Mouse (Mus musculus): ENCODE results near the gene Gm16485. TPM values are rescaled to one million over a fixed set of nuclear protein-coding genes. Genes with fewer than 3 reads are reported as not detected.

The Gm16485 gene
- total and polyA plus RNA-seq, 3 experiments: not detected

- Histone ChIP-seq H3K36me3 (ENCODE audit: control insufficient read depth in 1 of 2, insufficient read depth in 2 of 2, low read length in 2 of 2) (no peaks in the 10 kb centered on the region), H3K9ac (ENCODE audit: control insufficient read depth, low read depth, low read length, poor library complexity, severe bottlenecking) (no peak overlapping the region), H3K9me3 (replicated peaks; ENCODE audit: insufficient read depth, low read length) (no peaks in the 10 kb centered on the region), H3K27ac (ENCODE audit: control insufficient read depth, low read depth, low read length) (no peak overlapping the region), H3K4me1 (ENCODE audit: control insufficient read depth in 1 of 2, insufficient read depth in 2 of 2, low read length in 2 of 2) (peaks cover 0 to 2% of the 10 kb centered on the region in 2 experiments; a peak in 1 of 4 replicates), H3K79me2 (ENCODE audit: control insufficient read depth, insufficient read depth, low read length, poor library complexity) (no peaks in the 10 kb centered on the region), H3K27me3 (ENCODE audit: control insufficient read depth in 1 of 2, insufficient read depth in 2 of 2, low read length in 2 of 2) (no peaks in the 10 kb centered on the region; a peak in 1 of 4 replicates), H3K4me3 (ENCODE audit: control insufficient read depth in 1 of 2, insufficient read depth in 1 of 2, low read depth in 2 of 2, low read length in 2 of 2) (no peak overlapping the region)
- DNase-seq (ENCODE audit: low read depth, low spot score): peak; percentile 81
- peak; percentile 100 for TF ChIP-seq SMC3 (IDR thresholded peaks at IDR 0.05; ENCODE audit: low read depth, low read length)
- TF ChIP-seq MAZ (IDR thresholded peaks at IDR 0.05; ENCODE audit: low read depth, low read length): no peak
- TF ChIP-seq CHD1 (IDR thresholded peaks at IDR 0.05; ENCODE audit: low read depth, low read length): no peak
- TF ChIP-seq USF2 (IDR thresholded peaks at IDR 0.05; ENCODE audit: borderline replicate concordance in 1 of 2, insufficient read depth in 1 of 2, low read depth in 1 of 2, low read length in 2 of 2): no peak
- TF ChIP-seq SIN3A (IDR thresholded peaks at IDR 0.05; ENCODE audit: low read length): no peak
- TF ChIP-seq RAD21 (IDR thresholded peaks at IDR 0.05; ENCODE audit: low read depth, low read length): peak; percentile 99
- no peak for TF ChIP-seq BHLHE40 (IDR thresholded peaks at IDR 0.05; ENCODE audit: borderline replicate concordance, low read depth, low read length)
- no peak for TF ChIP-seq MEF2A (IDR thresholded peaks at IDR 0.05; ENCODE audit: extremely low read depth, insufficient replicate concordance, low read depth, low read length, poor library complexity, severe bottlenecking)
- no peak for TF ChIP-seq JUND (IDR thresholded peaks at IDR 0.05; ENCODE audit: low read depth, low read length)
- TF ChIP-seq EP300 (IDR thresholded peaks at IDR 0.05; ENCODE audit: low read depth in 1 of 2, low read length in 2 of 2): no peak
- TF ChIP-seq MAX (IDR thresholded peaks at IDR 0.05; ENCODE audit: low read length): no peak
- TF ChIP-seq TBP (IDR thresholded peaks at IDR 0.05; ENCODE audit: low read depth, low read length): no peak
- no peak for TF ChIP-seq POLR2AphosphoS5 (IDR thresholded peaks at IDR 0.05; ENCODE audit: borderline replicate concordance, low read depth, low read length)
- no peak for TF ChIP-seq ZKSCAN1 (IDR thresholded peaks at IDR 0.05; ENCODE audit: low read depth, low read length)
- no peak for TF ChIP-seq MYB (IDR thresholded peaks at IDR 0.05; ENCODE audit: low read depth, low read length)
- no peak for TF ChIP-seq ELF1 (IDR thresholded peaks at IDR 0.05; ENCODE audit: low read depth, low read length)
- TF ChIP-seq KAT2A (conservative IDR thresholded peaks at IDR 0.05; ENCODE audit: low read depth, low read length): no peak
- TF ChIP-seq ZMIZ1 (IDR thresholded peaks at IDR 0.05; ENCODE audit: low read depth, low read length): no peak
- TF ChIP-seq TCF12 (IDR thresholded peaks at IDR 0.05; ENCODE audit: low read depth, low read length): no peak
- TF ChIP-seq POLR2A (IDR thresholded peaks at IDR 0.05; ENCODE audit: control insufficient read depth in 1 of 2, insufficient read depth in 1 of 2, low read depth in 1 of 2, low read length in 2 of 2, poor library complexity in 1 of 2): no peak
- no peak for TF ChIP-seq MAFK (IDR thresholded peaks at IDR 0.05; ENCODE audit: borderline replicate concordance, low read depth, low read length)
- TF ChIP-seq E2F4 (IDR thresholded peaks at IDR 0.05; ENCODE audit: borderline replicate concordance, low read depth, low read length): no peak
- peak; percentile 76 to 99 (median 84) for TF ChIP-seq CTCF (IDR thresholded peaks at IDR 0.05 in 2 of 3, conservative IDR thresholded peaks at IDR 0.05 in 1 of 3; ENCODE audit: control insufficient read depth in 1 of 3, insufficient read depth in 1 of 3, low read depth in 2 of 3, low read length in 3 of 3, poor library complexity in 1 of 3, severe bottlenecking in 1 of 3)
- no peak for TF ChIP-seq MXI1 (IDR thresholded peaks at IDR 0.05; ENCODE audit: low read depth, low read length)
- TF ChIP-seq ETS1 (IDR thresholded peaks at IDR 0.05; ENCODE audit: low read depth, low read length): no peak
- peak; percentile 99 for TF ChIP-seq ZC3H11A (IDR thresholded peaks at IDR 0.05; ENCODE audit: low read depth, low read length)
- no peak for TF ChIP-seq NELFE (IDR thresholded peaks at IDR 0.05; ENCODE audit: low read depth, low read length)
- no peak for TF ChIP-seq CHD2 (IDR thresholded peaks at IDR 0.05; ENCODE audit: low read length)
- no peak for TF ChIP-seq GABPA (IDR thresholded peaks at IDR 0.05; ENCODE audit: low read depth, low read length)
- TF ChIP-seq UBTF (IDR thresholded peaks at IDR 0.05; ENCODE audit: borderline replicate concordance, insufficient read depth, low read depth, low read length): no peak
Measured at GRCm38 (mm10) chr9:8964512-8965133, 7.0 kb upstream of the Gm16485 start.
